Mouse (Mus musculus) stomach, postnatal 0 days (tissue): Measurements from ENCODE around the gene Frrs1.

Experiments
- CTCF ChIP-seq: IDR thresholded peaks from 2 replicates; pipeline ENCODE4 v1.5.1; 2016; ENCODE audit warnings: antibody characterized with exemption, low read depth, mild to moderate bottlenecking, moderate library complexity
- EP300 ChIP-seq: optimal IDR thresholded peaks from 2 replicates; pipeline ENCODE3; 2016; ENCODE audit warnings: antibody characterized with exemption

GRCm38 (mm10) chr3:116889358-116889757 lies 30.1 kb downstream of the Frrs1 start:
- TF ChIP-seq EP300 (no peak), CTCF (no peak)
